In the genomic region with DNA sequence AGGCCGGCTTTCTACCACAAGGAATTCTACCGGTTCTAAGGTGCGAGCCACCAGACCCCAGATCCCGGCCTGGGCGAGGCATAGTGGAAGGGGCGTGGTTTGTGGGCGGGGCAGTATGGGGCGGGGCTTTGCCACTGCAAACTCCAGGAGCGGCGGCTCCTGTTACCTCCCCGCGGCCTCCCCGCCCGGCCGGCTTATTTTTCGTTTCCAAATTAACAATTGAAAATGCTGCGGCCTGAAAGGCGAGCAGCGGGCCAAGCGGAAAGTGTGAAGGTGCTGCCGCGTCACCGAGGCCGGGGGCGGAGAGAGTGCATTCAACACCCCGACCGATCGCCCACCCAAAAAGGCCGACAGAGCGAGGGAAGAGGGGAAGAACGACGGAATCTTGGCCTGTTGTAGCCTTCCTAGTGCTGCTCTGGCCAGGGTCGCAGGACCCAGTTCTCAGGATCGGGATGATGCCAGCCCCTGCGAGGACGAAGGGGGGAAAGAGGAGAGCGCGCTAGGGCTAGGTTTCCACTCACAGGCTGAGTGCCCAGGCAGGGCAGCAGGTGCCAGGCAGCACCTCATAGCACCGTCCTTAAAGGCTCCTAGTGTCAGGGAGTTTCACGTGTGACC, we compare ENCODE assay signal across 8 mouse cellular contexts. TPM values are rescaled to one million over a fixed set of nuclear protein-coding genes. Genes with fewer than 3 reads are reported as not detected.
DNase-seq lines count a peak whose midpoint lies in the region; ATAC-seq and TF ChIP-seq lines count a peak whose summit lies in the region.

No protein-coding gene starts in this region.

- peak overlapping the region; percentile 68 for H3K4me3 ChIP-seq in heart, adult 2 months
- peak overlapping the region; percentile 62 for H3K4me3 ChIP-seq in lung, embryonic 16.5 days (ENCODE audit: low read length)

- peak overlapping the region; percentile 59 for H3K27ac ChIP-seq in heart, adult 2 months
- no peak overlapping the region for H3K27ac ChIP-seq in lung, embryonic 16.5 days (ENCODE audit: low read length)

- peak overlapping the region; percentile 96 for H3K4me2 ChIP-seq in lung, embryonic 16.5 days (ENCODE audit: low read depth, low read length)

- ATAC-seq in activated CD4-positive, CD25-positive, alpha-beta regulatory T cell, adult 4 months, result peak; percentile 74
- ATAC-seq in lung, embryonic 16.5 days (ENCODE audit: low read depth), result peak; percentile 85

- H3K9ac ChIP-seq in heart, adult 2 months (ENCODE audit: low read depth, low read length), result peak overlapping the region; percentile 73
- peak overlapping the region; percentile 65 for H3K9ac ChIP-seq in lung, embryonic 16.5 days (ENCODE audit: low read length)

- no peak for TF ChIP-seq EP300 in heart, adult 2 months (IDR thresholded peaks at IDR 0.05; ENCODE audit: insufficient read depth, low read depth, low read length)

- intact Hi-C loops in heart, adult 2 months (cut with DNase I), result no loop called here

- WGBS in heart, adult 2 months, result under 1% methylated on average over 40 of the region's 40 CpGs
- under 1% methylated on average over 40 of the region's 40 CpGs for WGBS in lung, embryonic 16.5 days

- no peaks in the 10 kb centered on the region for H3K36me3 ChIP-seq in heart, adult 2 months (ENCODE audit: control insufficient read depth, insufficient read depth, low read length)
- no peaks in the 10 kb centered on the region for H3K36me3 ChIP-seq in lung, embryonic 16.5 days (ENCODE audit: control insufficient read depth, insufficient read depth, low read length)

- H3K9me3 ChIP-seq in lung, embryonic 16.5 days (ENCODE audit: control insufficient read depth, low read length), result no peaks in the 10 kb centered on the region

- H3K4me1 ChIP-seq in heart, adult 2 months (ENCODE audit: control insufficient read depth, insufficient read depth, low read length), result peaks cover 6% of the 10 kb centered on the region
- peaks cover 17% of the 10 kb centered on the region for H3K4me1 ChIP-seq in lung, embryonic 16.5 days (replicated peaks; ENCODE audit: control insufficient read depth, insufficient read depth, low read length)

- H3K79me2 ChIP-seq in heart, adult 2 months (replicated peaks; ENCODE audit: control insufficient read depth, insufficient read depth, low read length), result no peaks in the 10 kb centered on the region

- DNase-seq in A20 (ENCODE audit: low read depth, low spot score), result peak; percentile 78
- peak; percentile 90 for DNase-seq in embryo, embryonic 11 days
- DNase-seq in heart, adult 2 months, result peak; percentile 68 to 74
- peak; percentile 55 for DNase-seq in kidney, adult 18-20 months
- peak; percentile 73 for DNase-seq in ovary, postnatal 36 days (ENCODE audit: low spot score)
- peak; percentile 38 to 61 for DNase-seq in urinary bladder, postnatal 36 days (ENCODE audit: low spot score in 2 of 2)

- no peaks in the 10 kb centered on the region for H3K27me3 ChIP-seq in heart, adult 2 months (ENCODE audit: control insufficient read depth, insufficient read depth, low read length)
- 0 out of 2 replicates have a peak, but pooled peaks cover 2% of the 10 kb centered on the region for H3K27me3 ChIP-seq in lung, embryonic 16.5 days (ENCODE audit: control insufficient read depth, insufficient read depth, low read depth, low read length)

- no peak for TF ChIP-seq POLR2A in heart, adult 2 months (IDR thresholded peaks at IDR 0.05; ENCODE audit: insufficient read depth, low read depth, low read length)

- TF ChIP-seq CTCF in heart, adult 2 months (IDR thresholded peaks at IDR 0.05), result no peak

RNA-seq across cellular contexts. Expression of a gene that starts 17.3 kb away (rescaled TPM):
- polyA plus RNA-seq in activated CD4-positive, CD25-positive, alpha-beta regulatory T cell, adult 4 months (2017; shearing (Covaris generic)), result not detected
- total RNA-seq in heart, adult 2 months (2021), result 1 to 10 TPM; 1.6 to 1.9 TPM
- polyA plus RNA-seq in heart, adult 2 months (2012; rRNA removed), result 6.9 TPM in 2 replicates
- polyA plus RNA-seq in lung, embryonic 16.5 days (2015; fragmentation: Nextera tagmentation; extraction: Ambion mirVana), result 4.7 and 5.1 TPM in 2 replicates
